Mouse (Mus musculus) liver, embryonic 13.5 days (tissue): ENCODE measurements around the gene Uqcr10. TPM values are rescaled to one million over a fixed set of nuclear protein-coding genes. Genes with fewer than 3 reads are reported as not detected.

Experiments used
- ATAC-seq: fragments of 200-750 bp; cut with Nextera tagmentation; 2 replicates; pipeline ENCODE4 v1.8.0; 2017; ENCODE audit warnings: low read depth, mild to moderate bottlenecking, moderate number of reproducible peaks, moderate library complexity
- DNase-seq: peaks from one replicate; pipeline ENCODE4 v3.0.0; 2022
- H3K27ac ChIP-seq: fragments of 300-500 bp; sonication (generic); 2 replicates; pipeline ENCODE4 v1.5.1; 2015; ENCODE audit warnings: moderate library complexity, mild to moderate bottlenecking, inconsistent platforms
- H3K27me3 ChIP-seq: fragments of 300-500 bp; sonication (generic); 2 replicates; pipeline ENCODE4 v1.6.1; 2015; ENCODE audit warnings: mild to moderate bottlenecking, inconsistent platforms
- H3K36me3 ChIP-seq: fragments of 300-500 bp; sonication (generic); 2 replicates; pipeline ENCODE4 v1.6.1; 2015; ENCODE audit warnings: mild to moderate bottlenecking, inconsistent platforms
- H3K4me1 ChIP-seq: fragments of 300-500 bp; sonication (generic); replicated peaks from 2 replicates; pipeline ENCODE4 v1.6.1; 2015; ENCODE audit warnings: inconsistent platforms
- H3K4me2 ChIP-seq: fragments of 300-500 bp; sonication (generic); 2 replicates; pipeline ENCODE4 v1.6.1; 2015; ENCODE audit warnings: inconsistent platforms, mild to moderate bottlenecking, moderate library complexity
- H3K4me3 ChIP-seq: fragments of 300-500 bp; sonication (generic); replicated peaks from 2 replicates; pipeline ENCODE4 v1.5.1; 2015; ENCODE audit warnings: mild to moderate bottlenecking, inconsistent platforms
- H3K9ac ChIP-seq: fragments of 300-500 bp; sonication (generic); 2 replicates; pipeline ENCODE4 v1.6.1; 2015; ENCODE audit warnings: mild to moderate bottlenecking, inconsistent platforms
- H3K9me3 ChIP-seq: fragments of 300-500 bp; sonication (generic); replicated peaks from 2 replicates; pipeline ENCODE4 v1.6.1; 2016; ENCODE audit warnings: inconsistent platforms
- WGBS: fragments of 180-500 bp; shearing (Covaris S2); methylation state at CpG from one replicate; pipeline ENCODE4 v1.1.7; 2015; ENCODE audit not compliant: insufficient replicate concordance; 5-methylcytosine and 5-hydroxymethylcytosine counted together
- polyA plus RNA-seq: library from polyadenylated mRNA; unstranded; fragments of >200 nt; fragmentation: Nextera tagmentation; extraction: Ambion mirVana; gene quantifications from 2 replicates; pipeline ENCODE4 v1.2.1, GENCODE M21; 2015

The Uqcr10 gene
- polyA plus RNA-seq, 1 experiment from 2014 or later: 723 TPM

DNA sequence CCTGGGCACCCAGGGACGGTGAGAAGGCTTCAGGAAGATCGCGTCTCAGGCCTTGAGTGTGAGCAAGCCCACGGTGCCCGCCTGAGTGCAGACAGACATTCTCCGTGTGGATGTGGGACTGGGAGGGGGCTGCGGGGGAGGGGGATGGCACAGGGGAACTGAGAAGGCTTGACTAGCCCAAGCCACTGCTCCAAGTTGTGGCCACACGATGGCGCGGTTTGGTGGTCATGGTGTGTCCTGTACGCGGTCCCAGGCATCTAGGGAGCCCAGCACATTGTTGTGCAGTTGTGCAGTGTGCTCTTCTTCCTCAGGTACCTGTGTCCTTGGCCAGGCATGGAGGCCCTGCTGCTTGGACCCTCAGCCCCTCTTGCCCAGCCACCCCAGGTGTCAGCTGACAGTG, 30.0 kb upstream of the Uqcr10 start:
- ATAC-seq (no peak), DNase-seq (no peak)
- no peak overlapping the region for H3K4me2 ChIP-seq
- H3K9me3 ChIP-seq: no peaks in the 10 kb centered on the region
- H3K9ac ChIP-seq: no peak overlapping the region
- no peaks in the 10 kb centered on the region for H3K4me1 ChIP-seq
- no peak overlapping the region for H3K4me3 ChIP-seq
- no peak overlapping the region for H3K27ac ChIP-seq
- no peaks in the 10 kb centered on the region for H3K27me3 ChIP-seq
- no peaks in the 10 kb centered on the region for H3K36me3 ChIP-seq
- WGBS: 43% methylated on average over 12 of the region's 12 CpGs

DNA sequence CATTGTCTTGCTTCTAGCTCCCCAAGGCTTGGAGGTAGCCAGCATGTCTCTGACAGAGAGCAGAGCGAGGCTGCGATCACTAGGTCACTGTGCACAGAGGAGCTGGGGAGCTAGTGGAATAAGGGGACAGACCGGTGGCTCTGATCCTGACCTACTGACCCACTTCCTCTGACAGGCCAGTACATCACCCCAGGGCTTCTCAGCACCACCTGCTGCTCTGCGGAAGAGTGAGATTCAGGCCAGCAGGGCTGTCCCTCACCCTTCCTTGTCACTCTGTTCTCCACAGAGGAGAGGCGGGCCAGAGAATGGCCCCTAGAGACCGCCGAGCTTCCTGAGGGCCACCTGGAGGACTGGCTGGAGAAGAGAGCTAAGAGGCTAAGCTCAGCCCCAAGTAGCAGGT, 27.6 kb upstream of the Uqcr10 start:
- Histone ChIP-seq H3K4me3 (no peak overlapping the region), H3K27me3 (no peaks in the 10 kb centered on the region), H3K36me3 (no peaks in the 10 kb centered on the region), H3K4me2 (no peak overlapping the region), H3K4me1 (no peaks in the 10 kb centered on the region), H3K9ac (no peak overlapping the region), H3K27ac (no peak overlapping the region), H3K9me3 (no peaks in the 10 kb centered on the region)
- no peak for ATAC-seq
- WGBS: 80% methylated on average over 7 of the region's 7 CpGs
- DNase-seq: no peak

DNA sequence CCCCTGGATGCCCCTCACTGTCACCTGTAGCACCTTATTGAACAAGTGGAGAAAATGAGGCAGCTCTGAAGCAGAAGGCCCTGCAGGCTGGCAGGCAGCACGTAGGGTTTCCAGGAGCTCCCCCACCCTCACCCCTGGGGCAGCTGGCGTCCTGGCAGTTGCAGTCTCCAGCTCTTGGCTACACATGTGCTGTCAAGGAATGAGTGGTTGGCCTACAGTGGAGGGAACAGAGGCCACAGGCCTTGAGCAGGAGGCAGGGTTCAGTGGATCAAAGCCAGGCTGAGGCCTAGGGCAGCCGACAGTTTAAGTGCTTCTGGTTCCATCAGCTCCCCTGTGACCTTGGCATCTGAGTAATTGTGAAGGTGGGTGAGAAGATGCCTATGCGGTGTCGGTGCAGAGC, 26.8 kb upstream of the Uqcr10 start:
- Histone ChIP-seq H3K9me3 (no peaks in the 10 kb centered on the region), H3K27ac (no peak overlapping the region), H3K4me3 (no peak overlapping the region), H3K36me3 (no peaks in the 10 kb centered on the region), H3K9ac (no peak overlapping the region), H3K4me2 (no peak overlapping the region), H3K4me1 (no peaks in the 10 kb centered on the region), H3K27me3 (no peaks in the 10 kb centered on the region)
- 70% methylated on average over 5 of the region's 5 CpGs for WGBS
- DNase-seq (no peak), ATAC-seq (no peak)

DNA sequence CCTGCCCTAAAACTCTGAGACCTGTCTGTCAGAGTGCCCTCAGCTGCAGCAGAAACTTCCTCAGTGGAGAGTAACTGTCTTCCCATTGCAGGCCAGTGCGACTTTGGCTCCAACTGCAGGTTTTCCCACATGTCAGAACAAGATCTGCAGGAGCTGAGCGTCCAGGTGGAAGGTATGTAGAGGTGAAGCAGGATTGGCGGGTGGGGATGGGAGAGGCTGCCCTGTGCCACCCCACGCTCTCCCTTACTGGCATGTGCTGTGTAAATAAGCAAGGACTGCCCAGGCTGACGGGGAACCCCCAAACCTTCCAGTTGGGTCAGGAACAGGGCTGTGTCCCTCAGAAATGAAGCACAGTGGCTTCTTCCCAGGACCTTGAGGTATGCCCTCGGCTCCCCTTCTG, 26.0 kb upstream of the Uqcr10 start:
- 72% methylated on average over 6 of the region's 6 CpGs for WGBS
- Histone ChIP-seq H3K27ac (no peak overlapping the region), H3K27me3 (no peaks in the 10 kb centered on the region), H3K36me3 (no peaks in the 10 kb centered on the region), H3K4me2 (no peak overlapping the region), H3K9ac (no peak overlapping the region), H3K4me1 (no peaks in the 10 kb centered on the region), H3K4me3 (no peak overlapping the region), H3K9me3 (no peaks in the 10 kb centered on the region)
- ATAC-seq: no peak
- DNase-seq: no peak

DNA sequence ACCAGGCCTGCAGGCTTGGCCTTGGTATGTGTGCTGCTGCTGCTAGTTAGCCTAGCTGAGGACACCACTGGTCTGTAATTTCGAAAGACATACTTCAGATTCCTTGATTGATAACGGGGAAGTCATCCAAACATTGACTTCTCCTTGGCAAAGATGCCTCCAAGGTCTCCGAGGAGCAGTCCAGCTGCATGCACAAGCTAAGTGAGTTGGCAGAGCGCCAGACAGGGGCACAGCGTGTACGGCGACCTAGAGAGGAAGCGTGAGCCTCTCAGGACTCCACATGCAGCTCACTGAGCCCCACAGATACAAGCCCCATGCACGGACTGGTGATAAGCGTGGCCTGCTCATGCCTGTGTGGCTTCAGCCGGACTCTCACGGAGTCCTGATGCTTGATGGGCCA, 25.5 kb upstream of the Uqcr10 start:
- no peaks in the 10 kb centered on the region for H3K27me3 ChIP-seq
- no peak overlapping the region for H3K4me2 ChIP-seq
- 52% methylated on average over 12 of the region's 12 CpGs for WGBS
- H3K27ac ChIP-seq: no peak overlapping the region
- no peak for DNase-seq
- H3K9me3 ChIP-seq: no peaks in the 10 kb centered on the region
- no peaks in the 10 kb centered on the region for H3K4me1 ChIP-seq
- ATAC-seq: peak; percentile 11; the same call in 1 of the 2 replicates
- H3K4me3 ChIP-seq: no peak overlapping the region
- 0 out of 2 replicates have a peak, but pooled peaks cover under 1% of the 10 kb centered on the region for H3K36me3 ChIP-seq
- no peak overlapping the region for H3K9ac ChIP-seq

DNA sequence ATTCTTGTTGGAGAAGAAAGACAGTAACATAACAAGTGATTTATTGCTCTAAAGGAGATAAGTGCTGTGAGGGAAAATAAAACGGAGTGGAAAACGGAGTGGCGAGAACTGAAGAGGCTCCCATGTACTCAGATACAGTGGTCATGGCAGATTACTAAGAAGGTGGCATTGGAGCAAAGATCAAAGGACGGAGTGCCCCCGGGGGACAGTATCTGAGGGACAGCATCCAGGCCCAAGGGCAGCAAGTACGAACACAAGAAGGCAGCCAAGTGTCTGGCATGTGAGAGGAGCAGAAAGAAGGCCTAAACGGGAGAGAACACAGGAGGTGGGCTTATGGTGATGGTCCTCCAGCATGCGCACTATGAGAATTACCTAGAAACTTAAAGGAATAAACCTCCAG, 17.6 kb upstream of the Uqcr10 start:
- Histone ChIP-seq H3K4me2 (no peak overlapping the region), H3K9ac (no peak overlapping the region), H3K9me3 (no peaks in the 10 kb centered on the region), H3K4me1 (peaks cover 9% of the 10 kb centered on the region; the same call in 1 of the 2 replicates), H3K4me3 (no peak overlapping the region), H3K27me3 (no peaks in the 10 kb centered on the region), H3K36me3 (0 out of 2 replicates have a peak, but pooled peaks cover 11% of the 10 kb centered on the region), H3K27ac (no peak overlapping the region)
- no peak for ATAC-seq
- WGBS: 82% methylated on average over 8 of the region's 8 CpGs
- DNase-seq: no peak

DNA sequence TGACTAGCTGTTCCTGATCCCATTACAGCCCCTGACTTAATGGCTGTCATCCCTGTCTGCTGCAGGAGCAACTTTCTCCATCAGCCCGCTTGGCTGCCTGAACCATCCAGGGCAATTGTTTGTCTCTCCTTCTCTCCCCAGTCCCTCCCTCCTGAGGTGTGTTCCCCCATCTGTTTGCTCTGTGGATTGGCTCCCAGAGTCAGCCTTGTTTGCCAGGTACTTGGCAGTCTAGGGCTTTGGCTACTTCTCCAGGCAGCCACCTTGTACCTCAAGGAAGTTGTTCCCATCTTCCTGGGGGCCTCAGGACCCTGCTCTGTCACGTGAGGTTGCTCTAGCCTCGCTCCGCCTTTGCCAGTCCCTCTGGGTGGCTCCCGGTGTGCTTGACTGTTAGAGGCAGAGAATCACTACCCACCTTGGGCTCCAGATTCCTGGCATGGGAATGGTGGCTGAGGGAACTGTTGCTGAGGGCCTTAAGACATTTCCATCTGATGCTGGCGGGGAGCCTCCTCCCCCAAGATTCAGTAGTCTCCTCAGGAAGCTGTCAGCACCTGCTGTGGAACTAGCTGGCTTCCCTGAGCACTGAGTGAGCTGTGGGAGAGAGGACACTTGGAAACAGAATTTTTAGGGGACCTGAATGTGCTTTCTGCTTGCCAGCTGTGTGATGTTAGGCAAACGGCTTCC, 16.9 kb upstream of the Uqcr10 start:
- Histone ChIP-seq H3K4me3 (no peak overlapping the region), H3K27ac (no peak overlapping the region), H3K9me3 (no peaks in the 10 kb centered on the region), H3K36me3 (0 out of 2 replicates have a peak, but pooled peaks cover 11% of the 10 kb centered on the region), H3K4me1 (peaks cover 9% of the 10 kb centered on the region; the same call in 1 of the 2 replicates), H3K4me2 (no peak overlapping the region), H3K9ac (no peak overlapping the region), H3K27me3 (no peaks in the 10 kb centered on the region)
- no peak for ATAC-seq
- DNase-seq: no peak
- WGBS: 64% methylated on average over 7 of the region's 7 CpGs

DNA sequence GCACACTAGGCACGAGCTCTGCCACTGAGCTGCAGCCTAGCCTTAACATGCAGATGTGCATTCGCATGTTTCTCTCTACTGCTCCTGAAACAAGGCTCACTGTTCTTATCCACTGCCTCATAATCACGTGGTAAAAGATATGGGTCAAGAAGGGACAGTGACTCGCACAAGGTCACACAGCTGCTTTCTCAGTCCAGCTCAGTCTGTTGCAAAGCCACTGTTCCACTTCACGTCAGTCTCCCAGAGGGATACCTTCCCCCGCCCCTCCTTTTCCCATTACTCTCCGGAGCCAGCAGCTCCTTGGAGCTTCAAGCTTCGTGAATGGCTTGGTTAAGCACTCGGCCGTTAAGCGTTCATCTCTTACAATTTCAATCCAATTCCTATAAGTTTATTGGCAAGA, 16.3 kb upstream of the Uqcr10 start:
- H3K27me3 ChIP-seq: no peaks in the 10 kb centered on the region
- no peak overlapping the region for H3K27ac ChIP-seq
- H3K9me3 ChIP-seq: no peaks in the 10 kb centered on the region
- peaks cover 9% of the 10 kb centered on the region; the same call in 1 of the 2 replicates for H3K4me1 ChIP-seq
- H3K36me3 ChIP-seq: 0 out of 2 replicates have a peak, but pooled peaks cover 11% of the 10 kb centered on the region
- DNase-seq: no peak
- 70% methylated on average over 11 of the region's 11 CpGs for WGBS
- H3K4me3 ChIP-seq: no peak overlapping the region
- no peak overlapping the region for H3K9ac ChIP-seq
- no peak overlapping the region for H3K4me2 ChIP-seq
- no peak for ATAC-seq

DNA sequence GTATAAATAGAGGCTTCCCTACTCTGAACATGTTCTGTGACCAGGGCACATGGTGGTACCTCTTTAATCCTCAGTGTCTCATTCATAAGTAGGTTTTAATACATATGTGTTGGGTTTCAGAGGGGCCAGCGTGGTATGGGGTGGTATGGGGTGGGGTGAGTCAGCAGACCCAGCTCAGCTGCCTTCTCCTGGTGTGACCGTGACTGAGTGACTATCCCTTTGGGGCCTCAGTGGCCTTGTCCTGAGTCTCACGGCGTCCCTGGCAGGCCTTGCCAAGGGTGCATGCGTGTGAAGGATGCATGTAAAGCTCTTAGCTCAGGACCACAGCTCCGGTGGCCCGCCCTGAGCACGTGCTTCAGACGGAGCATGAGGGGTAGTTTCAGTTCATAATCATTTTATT, 15.8 kb upstream of the Uqcr10 start:
- H3K4me3 ChIP-seq: no peak overlapping the region
- ATAC-seq (no peak), DNase-seq (no peak)
- H3K27me3 ChIP-seq: no peaks in the 10 kb centered on the region
- H3K36me3 ChIP-seq: 0 out of 2 replicates have a peak, but pooled peaks cover 11% of the 10 kb centered on the region
- no peaks in the 10 kb centered on the region for H3K9me3 ChIP-seq
- 72% methylated on average over 9 of the region's 9 CpGs for WGBS
- H3K9ac ChIP-seq: no peak overlapping the region
- H3K4me1 ChIP-seq: peaks cover 9% of the 10 kb centered on the region; the same call in 1 of the 2 replicates
- no peak overlapping the region for H3K4me2 ChIP-seq
- H3K27ac ChIP-seq: no peak overlapping the region

DNA sequence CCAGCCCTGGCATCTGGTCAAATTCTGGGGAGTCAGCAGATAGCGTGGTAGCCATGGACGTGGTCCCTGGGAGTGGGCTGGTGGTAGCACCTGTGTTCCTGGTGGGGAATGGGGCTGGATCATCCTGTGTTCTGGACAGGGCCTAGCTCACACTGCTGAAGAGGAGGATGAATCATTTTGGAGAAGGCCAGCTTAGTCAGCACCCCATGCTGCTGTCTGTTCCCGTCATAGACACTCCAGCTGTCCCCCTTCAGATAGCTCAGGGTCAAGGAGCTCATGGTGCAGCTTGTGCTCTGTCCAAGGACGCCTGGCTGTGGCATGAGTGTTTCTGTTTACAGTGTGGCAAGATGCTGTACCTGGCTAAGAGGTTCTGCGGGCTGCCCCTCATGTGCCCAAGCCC, 14.4 kb upstream of the Uqcr10 start:
- ATAC-seq (no peak), DNase-seq (no peak)
- WGBS: 72% methylated on average over 5 of the region's 5 CpGs

DNA sequence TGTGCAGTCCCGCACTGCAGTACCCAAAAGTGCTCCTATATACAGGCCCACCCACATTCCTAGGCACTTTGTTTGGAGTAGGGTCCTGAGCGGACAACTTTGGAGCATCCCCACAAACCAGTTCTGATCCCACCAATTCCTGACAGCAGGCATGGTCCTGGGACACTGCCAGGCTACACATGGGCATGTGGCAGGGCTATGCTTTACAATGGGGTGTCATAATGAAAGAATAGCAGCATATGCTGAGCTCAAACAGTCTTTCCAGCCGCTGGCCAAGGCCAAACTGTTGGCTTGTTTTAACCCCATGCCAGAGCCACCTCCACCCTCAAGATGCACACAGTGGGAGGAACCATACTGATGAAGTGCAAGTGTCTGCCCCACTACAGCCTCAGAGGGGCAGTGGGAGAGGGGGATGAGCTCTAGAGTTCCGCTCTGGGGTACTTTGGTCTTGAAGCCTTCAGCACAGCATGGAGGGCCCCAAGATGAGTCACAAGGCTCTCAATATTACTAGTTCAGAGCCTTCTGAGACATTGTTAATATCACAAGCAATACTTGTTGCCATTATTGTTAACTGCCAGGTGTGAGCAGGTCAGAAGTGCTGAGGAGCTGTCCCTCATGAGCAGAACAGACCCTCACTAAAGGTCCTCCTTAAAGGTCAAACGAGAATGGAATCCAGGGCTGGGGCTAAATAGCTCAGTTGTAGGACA, 12.5 kb upstream of the Uqcr10 start:
- Histone ChIP-seq H3K9me3 (no peaks in the 10 kb centered on the region), H3K36me3 (no peaks in the 10 kb centered on the region), H3K27ac (no peak overlapping the region), H3K4me1 (peaks cover 9% of the 10 kb centered on the region; the same call in 1 of the 2 replicates), H3K27me3 (no peaks in the 10 kb centered on the region), H3K4me2 (no peak overlapping the region), H3K9ac (no peak overlapping the region), H3K4me3 (no peak overlapping the region)
- no peak for DNase-seq
- no peak for ATAC-seq
- WGBS: 73% methylated on average over 5 of the region's 5 CpGs

More for the DNA sequence above, 14.4 kb upstream of the Uqcr10 start:
- no peak overlapping the region for H3K27ac ChIP-seq
- H3K4me1 ChIP-seq: peaks cover 9% of the 10 kb centered on the region; the same call in 1 of the 2 replicates
- H3K9me3 ChIP-seq: no peaks in the 10 kb centered on the region
- no peak overlapping the region for H3K4me3 ChIP-seq
- no peak overlapping the region for H3K4me2 ChIP-seq
- H3K27me3 ChIP-seq: no peaks in the 10 kb centered on the region
- H3K9ac ChIP-seq: 0 out of 2 replicates have a peak overlapping the region, but pooled peaks have one; percentile 5
- H3K36me3 ChIP-seq: 0 out of 2 replicates have a peak, but pooled peaks cover 3% of the 10 kb centered on the region
